Mouse (Mus musculus): ENCODE results near the gene Rxylt1. TPM values are rescaled to one million over a fixed set of nuclear protein-coding genes. Genes with fewer than 3 reads are reported as not detected.

The Rxylt1 gene
- total RNA-seq, 1 experiment: 49.9 TPM

DNA sequence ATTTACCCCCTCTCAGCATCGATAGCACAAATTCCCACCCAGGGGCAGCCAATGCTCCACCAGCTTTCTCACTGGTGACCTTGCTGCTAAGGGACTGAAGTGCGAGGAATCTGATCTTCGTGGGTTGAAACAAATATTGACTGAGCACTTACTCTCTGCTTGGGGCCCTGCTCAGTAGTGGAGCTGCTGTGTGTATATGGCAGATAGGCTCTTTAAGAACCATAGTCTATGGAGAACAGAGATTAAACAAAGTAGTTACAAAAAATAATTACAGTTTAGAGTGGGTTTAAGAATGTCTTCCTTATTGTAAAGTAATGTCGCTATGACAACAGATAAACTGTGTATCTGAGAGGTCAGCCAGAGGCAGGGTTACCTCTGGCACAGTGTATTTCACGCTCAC is 66.8 kb downstream of the Rxylt1 start:
- in situ Hi-C loops (cut with MboI; ENCODE audit: low sequenced_read_pairs in 2 of 2, unreplicated experiment in 2 of 2): loop anchor here in 1 of 2 experiments (25.0 kb wide), 1 partner anchor 268 kb away; no protein-coding TSS in a partner anchor
- H3K9ac ChIP-seq (ENCODE audit: insufficient read depth, low read depth, low read length, poor library complexity, severe bottlenecking): no peak overlapping the region
- no peak overlapping the region for H3K27ac ChIP-seq (ENCODE audit: insufficient read depth, low read depth, low read length, poor library complexity, severe bottlenecking)
- no peaks in the 10 kb centered on the region for H3K9me3 ChIP-seq (ENCODE audit: control insufficient read depth, insufficient read depth, low read depth, low read length)
- no peak for TF ChIP-seq MAFK (IDR thresholded peaks at IDR 0.05; ENCODE audit: insufficient read depth, low read depth, low read length)
- TF ChIP-seq ZC3H11A (IDR thresholded peaks at IDR 0.05; ENCODE audit: borderline replicate concordance, low read depth, low read length): no peak
- TF ChIP-seq HCFC1 (IDR thresholded peaks at IDR 0.05; ENCODE audit: borderline replicate concordance, insufficient read depth, low read length): no peak
- TF ChIP-seq ZNF384 (IDR thresholded peaks at IDR 0.05; ENCODE audit: low read depth, low read length): no peak
- TF ChIP-seq CHD2 (IDR thresholded peaks at IDR 0.05; ENCODE audit: low read depth, low read length): no peak
- no peak for DNase-seq (ENCODE audit: low read depth, low spot score)
- H3K4me1 ChIP-seq (ENCODE audit: control insufficient read depth in 2 of 2, insufficient read depth in 2 of 2, low read length in 2 of 2, poor library complexity in 1 of 2): 0 out of 4 replicates have a peak, but pooled peaks cover 0 to 1% of the 10 kb centered on the region in 2 experiments
- no peak overlapping the region for H3K4me3 ChIP-seq (ENCODE audit: insufficient read depth in 1 of 2, low read depth in 1 of 2, low read length in 2 of 2, poor library complexity in 1 of 2, severe bottlenecking in 1 of 2)
- no peaks in the 10 kb centered on the region for H3K36me3 ChIP-seq (ENCODE audit: control insufficient read depth, insufficient read depth, low read length, poor library complexity, severe bottlenecking)

DNA sequence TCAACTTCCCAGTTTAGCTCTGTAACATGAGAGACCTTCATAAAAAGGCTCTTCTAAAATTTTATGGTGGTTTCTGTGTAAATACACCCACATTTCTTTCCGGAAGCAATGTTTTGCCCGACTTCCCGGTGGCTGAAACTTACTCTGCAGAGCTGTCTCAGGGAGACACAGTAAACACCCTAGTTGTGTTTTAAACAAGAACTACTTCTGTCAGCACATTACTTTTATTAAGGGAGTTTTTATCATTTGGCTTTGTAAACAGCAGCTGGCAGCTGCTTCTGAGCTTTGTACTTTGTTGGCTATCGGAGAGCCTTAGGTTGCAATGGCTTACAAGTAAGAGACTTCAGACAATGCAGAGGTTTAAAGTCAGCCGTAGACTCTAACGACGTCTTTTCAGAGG is 67.4 kb downstream of the Rxylt1 start:
- Histone ChIP-seq H3K27ac (ENCODE audit: insufficient read depth, low read depth, low read length, poor library complexity, severe bottlenecking) (no peak overlapping the region), H3K4me3 (ENCODE audit: insufficient read depth in 1 of 2, low read depth in 1 of 2, low read length in 2 of 2, poor library complexity in 1 of 2, severe bottlenecking in 1 of 2) (no peak overlapping the region), H3K36me3 (ENCODE audit: control insufficient read depth, insufficient read depth, low read length, poor library complexity, severe bottlenecking) (no peaks in the 10 kb centered on the region), H3K4me1 (ENCODE audit: control insufficient read depth in 2 of 2, insufficient read depth in 2 of 2, low read length in 2 of 2, poor library complexity in 1 of 2) (0 out of 4 replicates have a peak, but pooled peaks cover 0 to 1% of the 10 kb centered on the region in 2 experiments), H3K9me3 (ENCODE audit: control insufficient read depth, insufficient read depth, low read depth, low read length) (no peaks in the 10 kb centered on the region), H3K9ac (ENCODE audit: insufficient read depth, low read depth, low read length, poor library complexity, severe bottlenecking) (no peak overlapping the region)
- TF ChIP-seq CHD2 (IDR thresholded peaks at IDR 0.05; ENCODE audit: low read depth, low read length): no peak
- no peak for TF ChIP-seq ZC3H11A (IDR thresholded peaks at IDR 0.05; ENCODE audit: borderline replicate concordance, low read depth, low read length)
- TF ChIP-seq MAFK (IDR thresholded peaks at IDR 0.05; ENCODE audit: insufficient read depth, low read depth, low read length): no peak
- no peak for TF ChIP-seq ZNF384 (IDR thresholded peaks at IDR 0.05; ENCODE audit: low read depth, low read length)
- no peak for TF ChIP-seq HCFC1 (IDR thresholded peaks at IDR 0.05; ENCODE audit: borderline replicate concordance, insufficient read depth, low read length)
- in situ Hi-C loops (cut with MboI; ENCODE audit: low sequenced_read_pairs in 2 of 2, unreplicated experiment in 2 of 2): loop anchor here in 1 of 2 experiments (25.0 kb wide), 1 partner anchor 267 kb away; no protein-coding TSS in a partner anchor
- DNase-seq (ENCODE audit: low read depth, low spot score): no peak

Other genes starting within 250 kb of the Rxylt1 start
- 0.94 and 1.6 TPM in 2 replicates for gene Srgap1, start 50.1 kb downstream of the Rxylt1 start, total RNA-seq (2012; rRNA removed)

Data from ES-E14 (cell line).